Mouse (Mus musculus) small intestine, adult 2 months (tissue): Measurements from ENCODE around the gene Cacna1d. TPM values are rescaled to one million over a fixed set of nuclear protein-coding genes. Genes with fewer than 3 reads are reported as not detected.

Source experiments
- H3K27ac ChIP-seq: fragments of 200-500 bp; 2 replicates; pipeline ENCODE4 v1.5.1; 2012; ENCODE audit warnings: low read depth, low read length, control low read depth, inconsistent platforms; ENCODE audit not compliant: insufficient read depth
- H3K27me3 ChIP-seq: fragments of 200-500 bp; 2 replicates; pipeline ENCODE4 v1.6.1; 2012; ENCODE audit warnings: mild to moderate bottlenecking, moderate library complexity, low read length, inconsistent platforms; ENCODE audit not compliant: control insufficient read depth, insufficient read depth
- H3K36me3 ChIP-seq: fragments of 200-500 bp; 2 replicates; pipeline ENCODE4 v1.6.1; 2012; ENCODE audit warnings: mild to moderate bottlenecking, low read length, control low read depth, inconsistent platforms; ENCODE audit not compliant: control insufficient read depth, insufficient read depth
- H3K4me1 ChIP-seq: fragments of 200-500 bp; 2 replicates; pipeline ENCODE4 v1.6.1; 2012; ENCODE audit warnings: low read length, inconsistent platforms, mixed read lengths; ENCODE audit not compliant: control insufficient read depth, insufficient read depth, insufficient read length
- H3K4me3 ChIP-seq: fragments of 200-500 bp; 2 replicates; pipeline ENCODE4 v1.5.1; 2012; ENCODE audit warnings: low read depth, mild to moderate bottlenecking, control low read depth, inconsistent platforms, low read length, moderate library complexity
- CTCF ChIP-seq: fragments of 200-500 bp; IDR thresholded peaks from 2 replicates; pipeline ENCODE4 v1.5.1; 2012; ENCODE audit warnings: low read depth, mild to moderate bottlenecking, control low read depth, inconsistent platforms, low read length, moderate library complexity, mixed read lengths; ENCODE audit not compliant: insufficient replicate concordance, insufficient read length; ENCODE audit errors: extremely low read depth
- POLR2A ChIP-seq: fragments of 200-500 bp; IDR thresholded peaks from 2 replicates; pipeline ENCODE4 v1.6.1; 2012; ENCODE audit warnings: low read depth, mild to moderate bottlenecking, control low read depth, inconsistent platforms, low read length, moderate library complexity
- WGBS: fragments of 180-500 bp; shearing (Covaris S2); methylation state at CpG from one replicate; pipeline ENCODE4 v1.1.7; 2018; 5-methylcytosine and 5-hydroxymethylcytosine counted together
- polyA plus RNA-seq: library from polyadenylated mRNA; depleted of rRNA; stranded (reverse); fragments of >200 nt; gene quantifications from 2 replicates; pipeline ENCODE4 v1.2.3, GENCODE M21; 2012

Gene Cacna1d
- polyA plus RNA-seq, 1 experiment = 2.3 TPM

- H3K36me3 ChIP-seq = no peaks in the 10 kb centered on the region
- no peaks in the 10 kb centered on the region for H3K4me1 ChIP-seq
- 64% methylated on average over 2 of the region's 2 CpGs for whole genome bisulfite sequencing
- H3K27me3 ChIP-seq = no peaks in the 10 kb centered on the region
- no peak overlapping the region for H3K27ac ChIP-seq
- H3K4me3 ChIP-seq = no peak overlapping the region
- TF ChIP-seq POLR2A (no peak), CTCF (no peak)
These were observed 120.2 kb downstream of the Cacna1d start for GRCm38 (mm10) chr14:30371070-30371469.

GRCm38 (mm10) chr14:30367074-30367473 is 124.2 kb downstream of the Cacna1d start:
- TF ChIP-seq POLR2A (no peak), CTCF (no peak)
- Histone ChIP-seq H3K4me1 (peaks cover 2% of the 10 kb centered on the region; the same call in 1 of the 2 replicates), H3K27ac (no peak overlapping the region), H3K36me3 (no peaks in the 10 kb centered on the region), H3K27me3 (no peaks in the 10 kb centered on the region), H3K4me3 (no peak overlapping the region)
- WGBS = 67% methylated on average over 4 of the region's 4 CpGs

GRCm38 (mm10) chr14:30365866-30366265 is 125.4 kb downstream of the Cacna1d start:
- H3K27ac ChIP-seq = no peak overlapping the region
- no peaks in the 10 kb centered on the region for H3K36me3 ChIP-seq
- 74% methylated on average over 5 of the region's 5 CpGs for WGBS
- no peaks in the 10 kb centered on the region for H3K27me3 ChIP-seq
- TF ChIP-seq CTCF (no peak), POLR2A (no peak)
- H3K4me3 ChIP-seq = no peak overlapping the region
- peaks cover 2% of the 10 kb centered on the region; the same call in 1 of the 2 replicates for H3K4me1 ChIP-seq

GRCm38 (mm10) chr14:30363487-30364167 is 127.6 kb downstream of the Cacna1d start:
- Histone ChIP-seq H3K4me3 (no peak overlapping the region), H3K4me1 (peaks cover 2% of the 10 kb centered on the region; the same call in 1 of the 2 replicates), H3K27me3 (no peaks in the 10 kb centered on the region), H3K36me3 (no peaks in the 10 kb centered on the region), H3K27ac (no peak overlapping the region)
- WGBS = 46% methylated on average over 3 of the region's 3 CpGs
- TF ChIP-seq CTCF (no peak), POLR2A (no peak)

- TF ChIP-seq POLR2A (no peak), CTCF (no peak)
- Histone ChIP-seq H3K36me3 (no peaks in the 10 kb centered on the region), H3K4me1 (peaks cover 2% of the 10 kb centered on the region; the same call in 1 of the 2 replicates), H3K27ac (no peak overlapping the region), H3K4me3 (no peak overlapping the region), H3K27me3 (no peaks in the 10 kb centered on the region)
- WGBS = 86% methylated on average over 4 of the region's 4 CpGs
These were observed 128.9 kb downstream of the Cacna1d start for GRCm38 (mm10) chr14:30362370-30362769.

- WGBS = 72% methylated on average over 4 of the region's 4 CpGs
- Histone ChIP-seq H3K36me3 (no peaks in the 10 kb centered on the region), H3K27ac (no peak overlapping the region), H3K4me3 (no peak overlapping the region), H3K27me3 (no peaks in the 10 kb centered on the region), H3K4me1 (peaks cover 2% of the 10 kb centered on the region; the same call in 1 of the 2 replicates)
- TF ChIP-seq CTCF = no peak
- TF ChIP-seq POLR2A = no peak
These were observed 130.8 kb downstream of the Cacna1d start for GRCm38 (mm10) chr14:30360478-30360877.

- Histone ChIP-seq H3K4me1 (peaks cover 2% of the 10 kb centered on the region; the same call in 1 of the 2 replicates), H3K4me3 (no peak overlapping the region), H3K27me3 (peaks cover under 1% of the 10 kb centered on the region; the same call in 1 of the 2 replicates), H3K27ac (no peak overlapping the region), H3K36me3 (no peaks in the 10 kb centered on the region)
- WGBS = 71% methylated on average over 6 of the region's 6 CpGs
- TF ChIP-seq POLR2A = no peak
- TF ChIP-seq CTCF = no peak
These were observed 131.3 kb downstream of the Cacna1d start for GRCm38 (mm10) chr14:30360004-30360403.
